Mouse (Mus musculus) neural tube, embryonic 11.5 days (tissue): ENCODE data around the gene Ube2a. TPM values are rescaled to one million over a fixed set of nuclear protein-coding genes. Genes with fewer than 3 reads are reported as not detected.

Experiments used
- ATAC-seq: fragments of 200-750 bp; cut with Nextera tagmentation; 2 replicates; pipeline ENCODE4 v1.8.0; 2017; ENCODE audit warnings: moderate number of reproducible peaks, mild to moderate bottlenecking, moderate TSS enrichment, moderate library complexity; ENCODE audit not compliant: insufficient read depth, low FRiP score, low TSS enrichment
- DNase-seq: peaks from one replicate; pipeline ENCODE4 v3.0.0-alpha.2; 2015; ENCODE audit warnings: low spot score
- H3K27ac ChIP-seq: fragments of 300-500 bp; sonication (generic); 2 replicates; pipeline ENCODE4 v1.5.1; 2014; ENCODE audit warnings: low read depth, mild to moderate bottlenecking, low read length
- H3K27me3 ChIP-seq: fragments of 300-500 bp; sonication (generic); 2 replicates; pipeline ENCODE4 v1.6.1; 2014; ENCODE audit warnings: mild to moderate bottlenecking, low read length, mixed read lengths; ENCODE audit not compliant: control insufficient read depth, insufficient read depth
- H3K36me3 ChIP-seq: fragments of 300-500 bp; sonication (generic); 2 replicates; pipeline ENCODE4 v1.6.1; 2014; ENCODE audit warnings: mild to moderate bottlenecking, low read length, moderate library complexity, mixed read lengths; ENCODE audit not compliant: control insufficient read depth, insufficient read depth
- H3K4me1 ChIP-seq: fragments of 300-500 bp; sonication (generic); 2 replicates; pipeline ENCODE4 v1.6.1; 2014; ENCODE audit warnings: low read length, mixed read lengths; ENCODE audit not compliant: control insufficient read depth, insufficient read depth
- H3K4me2 ChIP-seq: fragments of 300-500 bp; sonication (generic); 2 replicates; pipeline ENCODE4 v1.6.1; 2014; ENCODE audit warnings: low read depth, mild to moderate bottlenecking, moderate library complexity
- H3K4me3 ChIP-seq: fragments of 300-500 bp; sonication (generic); 2 replicates; pipeline ENCODE4 v1.5.1; 2014; ENCODE audit warnings: low read depth, low read length
- H3K9ac ChIP-seq: fragments of 300-500 bp; sonication (generic); 2 replicates; pipeline ENCODE4 v1.6.1; 2014; ENCODE audit warnings: mild to moderate bottlenecking, low read length
- H3K9me3 ChIP-seq: fragments of 300-500 bp; sonication (generic); 2 replicates; pipeline ENCODE4 v1.6.1; 2016; ENCODE audit warnings: low read length; ENCODE audit not compliant: control insufficient read depth
- WGBS: fragments of 180-500 bp; shearing (Covaris S2); extraction: QIAGEN DNeasy Blood & Tissue Kit; methylation state at CpG from one replicate; pipeline ENCODE4 v1.1.7; 2014; 5-methylcytosine and 5-hydroxymethylcytosine counted together
- polyA plus RNA-seq: library from polyadenylated mRNA; unstranded; fragments of >200 nt; fragmentation: Nextera tagmentation; extraction: Ambion mirVana; gene quantifications from 2 replicates; pipeline ENCODE4 v1.2.1, GENCODE M21; 2014

The Ube2a gene
- polyA plus RNA-seq, 1 experiment from 2014 or later = 138 TPM

DNA sequence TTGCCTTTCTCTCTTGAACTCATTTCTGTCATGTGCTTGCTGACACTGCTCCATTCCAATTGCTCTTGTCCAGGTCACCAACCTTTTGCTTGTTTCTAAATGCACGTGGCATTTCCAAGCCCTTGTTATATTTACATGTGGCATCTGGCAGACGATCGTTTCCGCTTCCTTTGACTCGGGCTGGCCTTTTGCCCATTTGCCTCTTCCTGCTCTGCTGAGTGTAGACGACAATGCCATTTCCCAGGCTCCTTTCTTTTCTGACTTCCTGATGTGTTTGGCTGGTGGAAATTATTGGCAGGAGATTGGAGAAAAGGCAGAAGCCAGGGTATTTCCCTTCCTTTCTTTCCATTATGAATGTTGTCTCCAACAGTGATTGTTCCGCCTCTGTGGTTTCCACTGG lies 34.3 kb upstream of the Ube2a start:
- WGBS = 81% methylated on average over 7 of the region's 7 CpGs
- Histone ChIP-seq H3K27ac (no peak overlapping the region), H3K27me3 (no peaks in the 10 kb centered on the region), H3K4me3 (no peak overlapping the region), H3K4me2 (no peak overlapping the region), H3K36me3 (no peaks in the 10 kb centered on the region), H3K4me1 (no peaks in the 10 kb centered on the region), H3K9me3 (no peaks in the 10 kb centered on the region), H3K9ac (no peak overlapping the region)
- ATAC-seq = no peak
- no peak for DNase-seq

DNA sequence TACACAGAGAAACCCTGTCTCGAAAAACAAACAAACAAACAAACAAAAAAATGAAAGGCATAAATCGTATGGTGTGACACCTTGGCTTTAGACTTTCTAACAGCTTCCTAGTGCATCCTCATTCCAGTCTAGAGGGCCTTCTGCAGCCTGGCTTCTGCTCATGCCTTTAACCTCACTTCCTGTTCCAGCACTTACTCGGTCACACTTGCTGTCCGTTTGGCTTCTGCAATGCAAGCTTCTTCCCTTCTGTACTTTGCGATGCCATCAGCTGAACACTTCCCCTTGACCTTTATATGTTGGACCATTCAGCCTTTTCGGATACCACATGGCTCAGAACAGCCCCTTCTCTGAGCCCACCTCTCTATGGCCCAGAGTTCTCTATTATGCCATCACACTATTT lies 32.0 kb upstream of the Ube2a start:
- WGBS = 92% methylated on average over 6 of the region's 6 CpGs
- Histone ChIP-seq H3K9me3 (no peaks in the 10 kb centered on the region), H3K4me3 (no peak overlapping the region), H3K36me3 (no peaks in the 10 kb centered on the region), H3K4me2 (no peak overlapping the region), H3K27ac (no peak overlapping the region), H3K9ac (no peak overlapping the region), H3K4me1 (no peaks in the 10 kb centered on the region), H3K27me3 (no peaks in the 10 kb centered on the region)
- ATAC-seq = no peak
- no peak for DNase-seq

DNA sequence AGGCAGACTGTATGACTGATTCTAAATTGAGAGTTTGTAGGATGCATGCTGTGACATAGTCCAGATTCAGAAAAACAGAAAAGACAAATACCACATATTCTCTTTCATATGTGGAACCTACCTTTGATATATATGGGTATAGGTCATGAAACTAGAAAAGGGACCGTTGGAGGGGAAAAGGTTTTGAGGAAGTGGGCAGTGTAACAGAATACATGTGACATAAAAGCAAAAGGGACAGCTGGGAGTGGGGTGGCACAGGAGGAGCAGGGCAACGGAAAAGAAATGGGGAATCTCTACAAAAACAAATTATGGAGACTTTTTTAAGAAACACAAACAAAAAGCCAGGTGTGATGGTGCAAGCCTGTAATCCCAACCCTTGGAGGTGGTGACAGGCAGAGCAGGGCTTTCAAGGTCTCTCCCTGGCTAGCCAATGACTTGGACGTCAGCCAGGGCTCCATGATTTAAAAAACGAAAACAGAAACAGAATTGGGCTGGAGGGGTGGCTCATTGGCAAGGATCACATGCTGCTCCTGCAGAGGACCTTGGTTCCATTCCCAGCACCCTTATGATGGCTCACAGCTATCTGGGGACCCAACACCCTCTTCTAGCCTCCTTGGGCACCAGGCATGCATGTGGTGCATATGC lies 30.2 kb upstream of the Ube2a start:
- no peaks in the 10 kb centered on the region for H3K36me3 ChIP-seq
- no peak overlapping the region for H3K9ac ChIP-seq
- no peak for ATAC-seq
- H3K27me3 ChIP-seq = no peaks in the 10 kb centered on the region
- H3K27ac ChIP-seq = no peak overlapping the region
- H3K4me3 ChIP-seq = no peak overlapping the region
- H3K4me2 ChIP-seq = no peak overlapping the region
- DNase-seq = no peak
- H3K9me3 ChIP-seq = no peaks in the 10 kb centered on the region
- 77% methylated on average over 4 of the region's 4 CpGs for WGBS
- H3K4me1 ChIP-seq = no peaks in the 10 kb centered on the region

DNA sequence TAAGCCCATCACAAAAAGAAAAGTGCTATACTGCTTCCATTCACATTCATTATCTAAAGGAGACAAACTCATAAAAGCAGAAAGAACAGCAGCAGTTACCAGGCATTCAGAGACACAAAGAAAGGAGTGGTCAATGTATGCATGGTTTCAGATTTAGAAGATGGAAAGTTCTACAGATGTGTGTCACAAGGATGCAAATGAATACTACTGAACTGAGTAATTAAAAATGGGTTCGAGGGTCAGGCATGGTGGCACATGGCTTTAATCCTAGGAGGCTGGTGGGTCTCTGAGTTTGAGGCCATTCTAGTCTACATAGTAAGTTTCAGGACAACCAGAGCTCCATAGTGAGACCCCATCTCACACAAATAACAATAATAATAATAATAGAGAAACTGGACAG lies 26.5 kb upstream of the Ube2a start:
- WGBS = 93% methylated on average over 1 of the region's 1 CpGs
- Histone ChIP-seq H3K9ac (no peak overlapping the region), H3K4me1 (no peaks in the 10 kb centered on the region), H3K4me2 (no peak overlapping the region), H3K27ac (no peak overlapping the region), H3K9me3 (no peaks in the 10 kb centered on the region), H3K27me3 (no peaks in the 10 kb centered on the region), H3K4me3 (no peak overlapping the region), H3K36me3 (no peaks in the 10 kb centered on the region)
- ATAC-seq = no peak
- DNase-seq = no peak

DNA sequence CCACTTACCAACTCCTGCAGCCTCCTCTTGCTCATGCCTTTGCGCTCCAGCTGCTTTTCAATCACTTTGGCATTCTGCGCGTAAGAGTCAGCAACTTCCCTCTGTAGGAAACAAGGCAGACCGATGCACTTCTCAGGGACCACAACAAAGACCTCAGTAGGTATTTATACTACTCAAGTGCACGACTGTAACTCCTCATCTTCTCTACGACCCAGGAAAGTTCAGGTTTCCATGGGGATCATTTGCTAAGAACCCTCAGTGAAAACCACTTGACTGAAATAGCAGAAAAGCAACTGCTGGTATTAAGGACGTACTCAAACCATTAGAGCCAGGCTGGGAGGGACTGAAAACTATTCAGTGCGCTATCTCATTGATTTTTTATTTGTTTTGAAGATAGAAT lies 21.1 kb upstream of the Ube2a start:
- 88% methylated on average over 8 of the region's 8 CpGs for WGBS
- no peak overlapping the region for H3K4me3 ChIP-seq
- no peak overlapping the region for H3K27ac ChIP-seq
- no peak overlapping the region for H3K4me2 ChIP-seq
- H3K9ac ChIP-seq = no peak overlapping the region
- H3K27me3 ChIP-seq = no peaks in the 10 kb centered on the region
- no peaks in the 10 kb centered on the region for H3K4me1 ChIP-seq
- DNase-seq = no peak
- ATAC-seq = no peak
- H3K9me3 ChIP-seq = no peaks in the 10 kb centered on the region
- H3K36me3 ChIP-seq = no peaks in the 10 kb centered on the region

DNA sequence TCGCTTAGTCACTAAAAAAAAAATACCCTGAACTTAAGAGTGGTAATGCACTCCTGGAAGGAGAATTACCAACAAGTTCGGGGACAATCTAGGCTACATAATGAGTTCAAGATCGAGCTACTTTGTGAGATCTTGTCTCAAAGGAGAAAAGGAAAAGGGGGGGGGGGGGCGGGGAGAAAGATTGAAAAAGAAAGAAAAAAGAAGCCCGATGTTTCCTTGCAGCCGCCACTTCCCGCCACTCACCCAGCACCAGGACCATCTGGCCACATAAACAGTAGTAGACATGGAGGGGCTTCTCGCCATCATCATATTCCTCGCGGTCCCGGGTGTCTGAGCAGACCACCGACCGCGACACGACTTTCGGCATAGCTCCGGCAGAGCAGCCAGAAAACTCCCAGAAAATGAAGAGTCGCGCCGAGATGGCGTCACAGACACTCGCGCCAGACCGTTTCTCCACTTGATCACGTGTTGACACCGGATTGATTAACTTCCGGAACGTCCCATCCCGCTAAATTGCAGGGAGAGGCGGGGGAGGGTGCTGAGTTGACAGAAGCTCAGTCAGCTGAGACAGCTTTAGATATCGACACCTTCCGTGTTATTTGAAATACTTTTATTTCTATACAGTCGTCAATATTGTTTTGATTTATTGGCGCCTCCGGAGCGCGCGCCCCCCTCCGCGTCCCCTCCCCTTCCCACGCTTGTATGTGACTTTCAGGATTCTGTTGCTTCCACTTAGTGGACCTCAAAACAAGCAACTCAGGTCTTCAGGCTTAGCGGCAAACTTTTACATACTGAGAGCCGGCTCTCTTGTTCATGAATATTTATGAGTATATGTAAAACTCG lies 9.7 kb upstream of the Ube2a start:
- H3K4me1 ChIP-seq = no peaks in the 10 kb centered on the region; the same call in 1 of the 2 replicates
- H3K27me3 ChIP-seq = no peaks in the 10 kb centered on the region
- H3K27ac ChIP-seq = no peak overlapping the region
- DNase-seq (peak; percentile 80), ATAC-seq (peak; percentile 83)
- peak overlapping the region; percentile 39 for H3K4me2 ChIP-seq
- 8% methylated on average over 41 of the region's 44 CpGs for WGBS
- peak overlapping the region; percentile 37 for H3K4me3 ChIP-seq
- no peaks in the 10 kb centered on the region for H3K9me3 ChIP-seq
- no peaks in the 10 kb centered on the region for H3K36me3 ChIP-seq
- H3K9ac ChIP-seq = peak overlapping the region; percentile 29

DNA sequence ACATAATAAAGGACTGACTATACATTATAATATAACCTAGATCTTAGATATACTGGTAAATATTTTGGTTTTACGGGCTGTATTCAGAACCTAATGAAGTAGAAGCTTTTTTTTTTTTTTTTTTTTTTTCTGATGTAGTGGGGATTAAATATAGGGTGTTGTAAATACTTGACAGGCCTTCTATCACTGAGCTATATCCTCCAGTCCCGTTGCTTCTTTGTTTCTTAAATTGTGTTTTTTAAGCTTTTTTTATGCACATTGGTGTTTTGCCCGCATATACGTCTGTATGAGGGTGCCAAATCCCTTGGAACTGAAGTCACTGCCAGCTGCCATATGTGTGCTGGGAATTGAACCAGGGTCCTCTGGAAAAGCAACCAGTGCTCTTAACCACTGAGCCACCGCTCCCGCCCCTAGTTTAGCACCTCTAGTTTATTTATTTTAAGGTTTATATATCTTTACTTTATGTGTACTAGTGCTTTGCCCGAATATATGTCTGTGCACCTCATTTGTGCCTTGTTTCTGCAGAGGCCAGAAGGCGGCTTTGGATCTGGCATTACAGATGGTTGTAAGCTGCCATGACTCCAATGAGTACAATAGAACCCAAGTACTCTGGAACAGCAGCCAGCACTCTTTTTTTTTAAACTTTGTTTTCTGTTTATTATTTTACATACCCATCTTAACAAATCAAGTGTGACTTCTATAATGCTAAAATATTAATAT lies 8.9 kb upstream of the Ube2a start:
- peak overlapping the region; percentile 20; the same call in 1 of the 2 replicates for H3K4me2 ChIP-seq
- no peak overlapping the region for H3K9ac ChIP-seq
- DNase-seq = no peak
- peak; percentile 6; the same call in 1 of the 2 replicates for ATAC-seq
- no peaks in the 10 kb centered on the region for H3K9me3 ChIP-seq
- H3K4me3 ChIP-seq = peak overlapping the region; percentile 37
- H3K27me3 ChIP-seq = no peaks in the 10 kb centered on the region
- no peaks in the 10 kb centered on the region for H3K36me3 ChIP-seq
- no peak overlapping the region for H3K27ac ChIP-seq
- WGBS = 59% methylated on average over 8 of the region's 8 CpGs
- no peaks in the 10 kb centered on the region; the same call in 1 of the 2 replicates for H3K4me1 ChIP-seq

DNA sequence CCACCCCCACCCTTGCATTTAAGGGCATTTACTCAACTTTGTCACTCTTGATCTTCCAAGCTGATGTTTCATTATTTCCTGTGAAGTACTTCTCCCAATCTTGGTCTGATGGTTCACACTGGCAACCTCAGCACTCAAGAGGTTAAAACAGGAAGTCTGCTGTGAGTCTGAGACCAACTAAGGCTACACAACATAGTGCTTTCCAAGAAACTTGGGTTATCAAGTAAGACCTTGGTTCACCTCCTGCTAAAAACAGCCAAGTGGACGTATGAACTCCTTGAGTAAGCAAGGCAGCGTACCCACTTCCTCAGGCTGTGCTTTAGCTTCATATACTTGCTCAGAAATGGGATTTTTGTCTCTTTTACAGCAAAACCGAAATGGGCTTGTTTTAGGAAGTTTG lies 3.3 kb upstream of the Ube2a start:
- Histone ChIP-seq H3K4me3 (no peak overlapping the region), H3K36me3 (no peaks in the 10 kb centered on the region), H3K9me3 (no peaks in the 10 kb centered on the region), H3K27ac (no peak overlapping the region), H3K27me3 (no peaks in the 10 kb centered on the region), H3K4me2 (no peak overlapping the region), H3K4me1 (no peaks in the 10 kb centered on the region), H3K9ac (no peak overlapping the region)
- WGBS = 77% methylated on average over 3 of the region's 3 CpGs
- no peak for ATAC-seq
- no peak for DNase-seq
